Mouse (Mus musculus) midbrain, embryonic 12.5 days (tissue): ENCODE measurements around the gene Vmn2r78. TPM values are rescaled to one million over a fixed set of nuclear protein-coding genes. Genes with fewer than 3 reads are reported as not detected.
"Not testable (repeated sequence)": the region's sequence is repeated elsewhere in the genome, so short reads cannot be mapped to it uniquely, and the experiment has no call there.

Experiments
- ATAC-seq: fragments of 200-750 bp; cut with Nextera tagmentation; 2 replicates; pipeline ENCODE4 v1.8.0; 2017; ENCODE audit warnings: low read depth, moderate TSS enrichment, moderate library complexity; ENCODE audit not compliant: low FRiP score
- H3K27ac ChIP-seq: fragments of 300-500 bp; sonication (generic); replicated peaks from 2 replicates; pipeline ENCODE4 v1.5.1; 2016; ENCODE audit warnings: mild to moderate bottlenecking
- H3K27me3 ChIP-seq: fragments of 300-500 bp; sonication (generic); 2 replicates; pipeline ENCODE4 v1.6.1; 2016; ENCODE audit warnings: mild to moderate bottlenecking
- H3K36me3 ChIP-seq: fragments of 300-500 bp; sonication (generic); 2 replicates; pipeline ENCODE4 v1.6.1; 2016
- H3K4me1 ChIP-seq: fragments of 300-500 bp; sonication (generic); 2 replicates; pipeline ENCODE4 v1.6.1; 2016
- H3K4me2 ChIP-seq: fragments of 300-500 bp; sonication (generic); replicated peaks from 2 replicates; pipeline ENCODE4 v1.6.1; 2016; ENCODE audit warnings: mild to moderate bottlenecking, moderate library complexity
- H3K4me3 ChIP-seq: fragments of 300-500 bp; sonication (generic); 2 replicates; pipeline ENCODE4 v1.5.1; 2016; ENCODE audit warnings: mild to moderate bottlenecking
- H3K9ac ChIP-seq: fragments of 300-500 bp; sonication (generic); replicated peaks from 2 replicates; pipeline ENCODE4 v1.6.1; 2016; ENCODE audit warnings: mild to moderate bottlenecking, moderate library complexity
- H3K9me3 ChIP-seq: fragments of 300-500 bp; sonication (generic); 2 replicates; pipeline ENCODE4 v1.6.1; 2016; ENCODE audit warnings: mild to moderate bottlenecking
- WGBS: fragments of 180-500 bp; shearing (Covaris S2); methylation state at CpG from one replicate; pipeline ENCODE4 v1.1.7; 2016; 5-methylcytosine and 5-hydroxymethylcytosine counted together
- polyA plus RNA-seq: library from polyadenylated mRNA; unstranded; fragments of >200 nt; fragmentation: Nextera tagmentation; extraction: Ambion mirVana; gene quantifications from 2 replicates; pipeline ENCODE4 v1.2.1, GENCODE M21; 2016

Gene Vmn2r78
- not detected in 2 replicates for polyA plus RNA-seq

DNA sequence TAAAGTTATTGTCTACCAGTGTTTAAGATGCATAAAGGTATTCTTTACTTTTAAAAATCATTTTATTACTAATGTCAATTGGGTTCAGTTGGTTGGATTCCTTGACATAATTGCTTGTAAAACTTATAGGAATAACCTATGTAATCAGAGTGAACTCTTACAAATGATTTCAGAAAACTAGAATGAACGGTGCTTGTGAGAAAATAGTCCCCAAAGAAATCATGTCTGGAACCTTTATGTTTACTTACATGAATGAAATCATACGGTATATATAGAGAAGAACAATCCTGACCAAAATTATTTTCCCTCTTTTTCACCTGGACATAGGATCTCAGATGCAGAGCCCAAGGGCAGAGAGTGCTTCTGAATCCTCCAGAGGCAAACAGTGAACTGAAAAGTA, at the start of gene Vmn2r78:
Vmn2r78 (plus strand) TSS at position 301 of the 400 bp plus-strand sequence.
- WGBS = 84% methylated on average over 2 of the region's 2 CpGs

DNA sequence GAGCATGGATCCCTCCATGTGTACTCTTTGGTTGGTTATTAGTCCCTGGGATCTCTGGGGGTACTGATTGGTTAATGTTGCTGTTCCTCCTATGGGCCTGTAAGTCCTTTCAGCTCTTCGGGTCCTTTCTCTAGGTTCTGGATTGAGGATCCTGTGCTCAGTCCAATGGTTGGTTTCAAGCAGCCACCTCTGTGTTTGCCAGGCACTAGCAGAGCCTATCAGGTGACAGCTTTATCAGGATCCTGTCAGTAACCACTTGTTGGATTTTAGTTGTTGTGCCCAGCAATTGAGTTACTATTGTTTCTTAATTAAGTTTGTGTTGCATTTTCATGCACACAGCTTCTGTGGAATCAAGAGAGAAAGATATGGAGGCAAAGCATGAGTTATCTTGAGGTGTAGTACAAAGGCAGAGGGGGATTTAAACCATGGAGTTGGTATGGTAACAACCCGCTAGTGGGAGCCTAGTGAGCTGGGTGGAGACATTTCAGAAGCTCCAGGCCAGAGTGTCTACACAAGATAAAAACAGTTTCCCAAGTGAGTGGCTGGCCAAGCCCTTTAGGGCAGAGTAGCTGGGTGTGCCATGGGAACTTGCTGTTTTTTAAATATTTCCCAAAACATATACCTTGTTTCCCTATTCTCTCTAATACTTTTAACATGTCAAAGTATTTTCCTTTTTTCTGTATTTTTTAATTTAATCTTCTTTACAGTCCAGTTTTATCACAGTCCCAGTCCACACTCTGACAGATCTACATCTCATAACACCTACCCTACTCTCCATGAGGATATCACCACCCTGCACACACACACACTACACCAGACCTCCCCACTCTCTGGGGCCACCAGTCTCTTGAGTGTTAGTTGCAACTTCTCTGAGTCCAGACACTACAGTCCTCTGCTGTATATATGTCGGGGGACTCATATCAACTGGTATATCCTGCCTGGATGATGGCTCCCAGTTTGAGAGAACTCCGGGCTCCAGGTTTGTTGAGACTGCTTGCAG, 25.1 kb upstream of the Vmn2r78 start:
- 92% methylated on average over 4 of the region's 4 CpGs for WGBS
- Histone ChIP-seq H3K9me3 (no peaks in the 10 kb centered on the region), H3K27me3 (no peaks in the 10 kb centered on the region), H3K27ac (no peak overlapping the region), H3K9ac (no peak overlapping the region), H3K4me2 (no peak overlapping the region), H3K4me1 (no peaks in the 10 kb centered on the region), H3K36me3 (no peaks in the 10 kb centered on the region), H3K4me3 (no peak overlapping the region)
- no peak for ATAC-seq

More for the DNA sequence above, at the start of gene Vmn2r78:
- H3K36me3 ChIP-seq, H3K9ac ChIP-seq, H3K4me3 ChIP-seq, H3K27me3 ChIP-seq, ATAC-seq, H3K4me2 ChIP-seq, H3K4me1 ChIP-seq, H3K27ac ChIP-seq, H3K9me3 ChIP-seq: not testable (repeated sequence)

DNA sequence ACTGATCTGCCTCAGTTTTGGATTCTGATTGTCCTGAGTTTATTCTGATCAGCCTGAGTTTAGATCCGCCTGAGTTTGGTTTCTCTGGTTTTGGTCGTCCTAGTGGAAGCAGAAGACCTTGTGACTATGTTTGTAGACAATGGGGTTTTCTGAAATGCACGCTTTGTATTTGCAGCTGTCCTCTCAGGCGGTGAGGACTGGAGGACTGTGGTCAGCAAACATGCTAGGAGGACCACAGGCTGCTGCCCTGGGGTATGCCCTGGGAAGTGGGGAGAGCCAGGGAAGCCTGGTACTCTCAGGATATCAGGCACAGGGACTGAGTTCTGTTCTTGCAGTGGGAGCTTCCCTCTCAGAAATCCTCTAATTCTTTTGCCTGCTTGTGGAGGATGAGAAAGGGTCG, 22.4 kb downstream of the Vmn2r78 start:
- Histone ChIP-seq H3K4me3 (no peak overlapping the region), H3K4me1 (no peaks in the 10 kb centered on the region), H3K27ac (no peak overlapping the region), H3K4me2 (no peak overlapping the region), H3K9me3 (no peaks in the 10 kb centered on the region), H3K9ac (no peak overlapping the region), H3K36me3 (no peaks in the 10 kb centered on the region), H3K27me3 (no peaks in the 10 kb centered on the region)
- ATAC-seq = no peak
- 81% methylated on average over 5 of the region's 5 CpGs for whole genome bisulfite sequencing

DNA sequence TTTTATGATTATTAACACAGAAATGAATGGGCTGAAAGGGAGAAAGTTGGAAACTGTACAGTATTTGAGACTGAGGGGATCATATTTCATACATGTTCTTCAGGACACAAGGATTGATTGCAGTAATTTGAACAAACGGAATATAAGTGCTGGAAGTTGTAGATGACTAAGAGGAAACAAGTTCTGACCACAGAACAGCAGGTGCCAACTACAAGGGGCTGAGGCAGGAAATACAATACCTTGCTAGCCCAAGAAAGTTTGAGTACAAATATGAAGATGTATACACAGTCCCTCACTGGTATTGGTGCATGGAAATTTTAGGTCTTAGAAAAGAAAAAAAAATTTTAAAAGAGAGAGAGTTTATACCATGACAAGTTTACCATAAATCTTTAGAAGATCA, 79.8 kb downstream of the Vmn2r78 start:
- H3K4me3 ChIP-seq = no peak overlapping the region
- no peaks in the 10 kb centered on the region for H3K9me3 ChIP-seq
- 76% methylated on average over 1 of the region's 1 CpGs for WGBS
- H3K4me2 ChIP-seq = no peak overlapping the region
- ATAC-seq = no peak
- no peak overlapping the region for H3K9ac ChIP-seq
- no peaks in the 10 kb centered on the region for H3K4me1 ChIP-seq
- H3K27ac ChIP-seq = no peak overlapping the region
- no peaks in the 10 kb centered on the region for H3K36me3 ChIP-seq
- H3K27me3 ChIP-seq = no peaks in the 10 kb centered on the region

DNA sequence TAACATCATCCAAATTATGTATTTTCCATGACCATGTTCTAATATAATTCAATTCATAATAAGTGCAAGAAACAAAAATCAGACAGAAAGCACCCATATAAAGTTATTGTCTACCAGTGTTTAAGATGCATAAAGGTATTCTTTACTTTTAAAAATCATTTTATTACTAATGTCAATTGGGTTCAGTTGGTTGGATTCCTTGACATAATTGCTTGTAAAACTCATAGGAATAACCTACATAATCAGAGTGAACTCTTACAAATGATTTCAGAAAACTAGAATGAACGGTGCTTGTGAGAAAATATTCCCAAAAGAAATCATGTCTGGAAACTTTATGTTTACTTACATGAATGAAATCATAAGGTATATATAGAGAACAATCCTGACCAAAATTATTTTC, 80.9 kb downstream of the Vmn2r78 start, which contains the start of gene Vmn2r79:
Vmn2r79 (plus strand) TSS at position 301 of the 400 bp plus-strand sequence.
- H3K9ac ChIP-seq, ATAC-seq, H3K36me3 ChIP-seq, H3K27ac ChIP-seq, H3K4me1 ChIP-seq, H3K4me3 ChIP-seq, H3K9me3 ChIP-seq, H3K4me2 ChIP-seq, H3K27me3 ChIP-seq: not testable (repeated sequence)
- WGBS = 80% methylated on average over 1 of the region's 1 CpGs

Other genes with a start within 250 kb of the Vmn2r78 start
- not detected in 2 replicates for gene Olfr292, start 226.8 kb upstream of the Vmn2r78 start, polyA plus RNA-seq
- 0.12 TPM in 1 of 2 replicates, not detected in the other for gene Folh1, start 139.2 kb upstream of the Vmn2r78 start, polyA plus RNA-seq
- gene Vmn2r77, start 120.1 kb upstream of the Vmn2r78 start, polyA plus RNA-seq = not detected in 2 replicates
- gene Vmn2r79, start 81.0 kb downstream of the Vmn2r78 start, polyA plus RNA-seq = not detected in 2 replicates